Mouse (Mus musculus): ENCODE results near the gene Gpr156. TPM values are rescaled to one million over a fixed set of nuclear protein-coding genes. Genes with fewer than 3 reads are reported as not detected.

Gene Gpr156
- total and polyA plus RNA-seq, 2 experiments from 2014 or later = 2.3 to 3.3 TPM

DNA sequence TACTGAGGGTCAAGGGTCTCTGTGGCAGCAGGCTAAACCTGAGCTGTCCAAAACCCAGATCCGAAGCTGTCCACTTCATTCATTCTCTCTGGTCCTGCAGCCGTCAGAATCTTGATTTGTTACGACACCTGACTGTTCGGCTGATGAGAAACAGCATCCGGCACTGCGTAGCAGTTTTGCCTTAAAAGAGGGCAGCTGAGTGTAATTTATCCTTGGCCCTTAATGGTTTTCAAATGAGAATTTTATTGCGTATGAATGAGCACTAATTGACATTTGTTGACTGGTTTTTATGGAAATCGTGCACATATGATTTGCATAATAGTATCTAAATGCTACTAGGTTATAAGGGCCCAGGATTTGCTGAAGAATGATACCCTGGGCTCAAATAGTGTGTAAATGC, 21.0 kb downstream of the Gpr156 start:
- WGBS = 41% methylated on average over 8 of the region's 8 CpGs
- no peaks in the 10 kb centered on the region for H3K36me3 ChIP-seq (ENCODE audit: insufficient read depth)
- H3K4me1 ChIP-seq (ENCODE audit: insufficient read depth) = peaks cover 5% of the 10 kb centered on the region
- no peak overlapping the region for H3K4me2 ChIP-seq (ENCODE audit: low read depth)
- no peaks in the 10 kb centered on the region for H3K9me3 ChIP-seq (ENCODE audit: low read length)
- H3K9ac ChIP-seq = no peak overlapping the region
- TF ChIP-seq CTCF (IDR thresholded peaks at IDR 0.05; ENCODE audit: low read depth) = no peak
- no peaks in the 10 kb centered on the region for H3K27me3 ChIP-seq (ENCODE audit: insufficient read depth, low read length)
- H3K4me3 ChIP-seq (ENCODE audit: low read depth, low read length) = no peak overlapping the region
- ATAC-seq (no peak), DNase-seq (no peak)
- H3K27ac ChIP-seq (ENCODE audit: low read depth, low read length) = no peak overlapping the region

DNA sequence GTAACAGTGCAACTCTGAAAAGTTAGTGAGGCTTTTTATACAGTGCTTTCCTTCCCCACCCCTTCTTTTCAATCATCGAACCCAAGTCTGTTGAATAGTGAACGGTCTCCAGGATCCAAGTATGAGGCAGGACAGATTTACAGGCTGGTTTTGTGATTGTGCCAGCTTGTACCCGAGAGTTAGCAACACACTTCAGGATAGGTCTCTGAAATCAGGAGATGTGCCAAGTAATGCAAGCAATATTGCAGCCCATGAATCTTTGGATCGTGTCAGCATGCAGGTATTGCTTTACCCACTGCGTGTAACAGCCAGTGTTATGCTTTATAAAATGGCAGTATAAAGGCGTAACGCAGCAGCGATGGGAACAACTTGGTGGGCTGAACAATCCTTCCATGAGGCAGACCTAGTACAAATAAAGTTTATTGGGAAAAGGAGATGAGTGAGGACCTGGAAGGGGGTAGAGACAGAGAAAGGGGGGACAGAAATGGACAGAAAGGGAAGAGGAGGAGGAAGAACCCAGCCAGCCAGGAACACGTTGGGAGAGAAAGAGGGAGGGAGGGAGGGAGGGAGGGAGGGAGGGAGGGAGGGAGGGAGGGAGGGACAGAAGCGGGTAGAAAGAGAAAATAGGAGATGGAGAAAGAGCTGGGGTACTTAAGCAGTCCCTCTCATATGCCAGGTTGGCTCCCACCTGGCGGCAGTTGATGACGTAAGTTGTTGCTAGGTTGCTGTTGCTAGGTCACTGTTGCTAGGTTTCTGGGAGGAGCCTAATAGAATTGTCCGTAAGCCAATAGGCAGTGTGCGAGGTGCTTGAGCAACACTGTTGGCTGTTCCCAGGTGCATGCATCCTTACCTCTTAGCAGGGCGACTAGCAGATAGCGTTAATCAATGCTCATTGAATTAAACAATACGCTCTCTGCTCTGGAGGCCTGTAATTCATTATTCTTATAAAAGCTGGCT, 22.1 kb downstream of the Gpr156 start:
- H3K27me3 ChIP-seq (ENCODE audit: insufficient read depth, low read length) = no peaks in the 10 kb centered on the region
- H3K27ac ChIP-seq (ENCODE audit: low read depth, low read length) = peak overlapping the region; percentile 80
- peaks cover 9% of the 10 kb centered on the region for H3K4me1 ChIP-seq (ENCODE audit: insufficient read depth)
- H3K4me3 ChIP-seq (ENCODE audit: low read depth, low read length) = peak overlapping the region; percentile 17; the same call in 1 of the 2 replicates
- peak overlapping the region; percentile 44 for H3K9ac ChIP-seq
- WGBS = 26% methylated on average over 16 of the region's 17 CpGs
- no peaks in the 10 kb centered on the region for H3K36me3 ChIP-seq (ENCODE audit: insufficient read depth)
- ATAC-seq = peak; percentile 99
- no peaks in the 10 kb centered on the region for H3K9me3 ChIP-seq (ENCODE audit: low read length)
- no peak for TF ChIP-seq CTCF (IDR thresholded peaks at IDR 0.05; ENCODE audit: low read depth)
- peak; percentile 95 for DNase-seq
- H3K4me2 ChIP-seq (ENCODE audit: low read depth) = peak overlapping the region; percentile 40

DNA sequence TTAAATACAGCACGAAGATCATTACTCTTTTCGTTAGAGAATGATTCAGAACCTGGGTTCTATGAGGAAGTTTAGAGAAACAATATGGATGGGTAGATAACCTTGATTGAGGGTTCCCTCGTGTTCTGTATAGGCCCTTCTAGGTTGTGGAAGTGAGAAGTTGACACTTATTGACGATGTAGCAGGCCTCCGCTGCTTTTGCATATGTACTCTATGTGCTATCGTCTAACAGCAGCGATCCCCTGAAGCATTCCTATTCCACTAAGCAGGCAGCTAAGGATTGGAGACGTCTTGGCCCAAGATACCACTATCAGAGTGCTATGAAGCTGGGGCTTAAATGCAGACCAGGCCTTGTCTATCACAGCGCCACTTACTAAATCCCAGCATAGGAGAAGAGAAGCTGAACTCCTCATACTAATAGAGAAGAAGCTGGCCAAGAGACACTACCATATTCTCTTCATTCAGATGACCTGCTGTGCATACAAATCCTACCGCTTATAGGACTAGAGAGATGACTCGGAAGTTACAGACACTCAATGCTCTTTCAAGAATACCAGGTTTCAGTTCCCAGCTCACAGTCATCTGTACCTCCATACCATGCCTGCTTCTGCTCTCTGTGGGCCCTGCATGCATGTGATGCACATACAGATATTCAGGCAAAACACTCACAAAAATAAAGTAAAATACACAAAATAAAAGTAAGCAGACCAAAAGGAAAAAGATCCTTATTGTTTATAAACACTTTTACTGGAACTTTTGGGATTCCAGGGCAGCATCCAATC, 23.0 kb downstream of the Gpr156 start:
- Histone ChIP-seq H3K9me3 (ENCODE audit: low read length) (no peaks in the 10 kb centered on the region), H3K27me3 (ENCODE audit: insufficient read depth, low read length) (no peaks in the 10 kb centered on the region), H3K4me2 (ENCODE audit: low read depth) (peak overlapping the region; percentile 40), H3K4me1 (ENCODE audit: insufficient read depth) (peaks cover 15% of the 10 kb centered on the region), H3K9ac (no peak overlapping the region), H3K27ac (ENCODE audit: low read depth, low read length) (peak overlapping the region; percentile 80), H3K36me3 (ENCODE audit: insufficient read depth) (no peaks in the 10 kb centered on the region), H3K4me3 (ENCODE audit: low read depth, low read length) (no peak overlapping the region)
- TF ChIP-seq CTCF (IDR thresholded peaks at IDR 0.05; ENCODE audit: low read depth) = no peak
- no peak for DNase-seq
- WGBS = 46% methylated on average over 11 of the region's 11 CpGs
- peak; percentile 52 for ATAC-seq

DNA sequence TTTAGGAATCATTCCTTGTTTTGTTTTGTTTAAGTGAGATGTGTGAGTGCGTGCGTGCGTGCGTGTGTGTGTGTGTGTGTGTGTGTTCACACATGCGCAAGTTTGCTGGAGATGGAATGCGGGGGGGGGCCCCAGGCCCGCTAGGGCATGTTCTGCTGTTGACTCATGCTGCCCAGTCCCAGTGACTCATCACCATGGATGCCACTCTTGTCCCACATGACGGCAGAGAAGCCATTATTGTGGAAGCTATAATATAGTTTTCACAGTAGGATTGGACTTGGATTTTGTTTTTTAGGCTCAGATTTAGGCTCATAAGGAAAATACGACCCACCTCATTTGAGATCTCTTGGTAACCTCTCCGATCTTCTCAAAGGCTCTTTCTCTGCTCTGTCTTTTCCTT, 24.0 kb downstream of the Gpr156 start:
- H3K27me3 ChIP-seq (ENCODE audit: insufficient read depth, low read length) = no peaks in the 10 kb centered on the region
- TF ChIP-seq CTCF (IDR thresholded peaks at IDR 0.05; ENCODE audit: low read depth) = no peak

DNA sequence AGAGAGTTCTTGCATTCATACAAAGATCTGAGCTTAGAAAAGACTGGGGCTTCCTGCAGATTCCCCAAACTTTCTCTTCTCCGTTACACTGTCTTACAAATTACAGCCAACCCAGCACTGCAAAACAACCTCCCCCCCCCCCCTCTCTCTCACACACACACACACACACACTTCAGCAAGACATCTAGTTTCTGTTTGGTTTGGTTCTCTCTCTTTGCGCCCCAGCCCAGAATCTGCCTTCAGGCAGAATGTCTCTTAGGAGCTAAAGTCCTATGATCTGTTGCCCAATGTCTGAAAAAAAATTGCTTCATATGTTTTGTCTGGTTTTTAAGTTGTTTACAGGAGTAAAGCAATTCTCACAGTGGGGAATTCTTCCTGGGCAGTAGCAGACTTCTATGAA, 27.4 kb downstream of the Gpr156 start:
- Histone ChIP-seq H3K4me2 (ENCODE audit: low read depth) (no peak overlapping the region), H3K27ac (ENCODE audit: low read depth, low read length) (no peak overlapping the region; the same call in 1 of the 2 replicates), H3K9ac (no peak overlapping the region), H3K4me1 (ENCODE audit: insufficient read depth) (0 out of 2 replicates have a peak, but pooled peaks cover 17% of the 10 kb centered on the region), H3K36me3 (ENCODE audit: insufficient read depth) (no peaks in the 10 kb centered on the region), H3K4me3 (ENCODE audit: low read depth, low read length) (no peak overlapping the region), H3K9me3 (ENCODE audit: low read length) (no peaks in the 10 kb centered on the region), H3K27me3 (ENCODE audit: insufficient read depth, low read length) (no peaks in the 10 kb centered on the region)
- TF ChIP-seq CTCF (IDR thresholded peaks at IDR 0.05; ENCODE audit: low read depth) = no peak
- WGBS = 43% methylated on average over 2 of the region's 2 CpGs
- DNase-seq (peak; percentile 11), ATAC-seq (no peak)

More for the DNA sequence above, 24.0 kb downstream of the Gpr156 start:
- H3K4me2 ChIP-seq (ENCODE audit: low read depth) = no peak overlapping the region
- no peak overlapping the region for H3K27ac ChIP-seq (ENCODE audit: low read depth, low read length)
- no peaks in the 10 kb centered on the region for H3K36me3 ChIP-seq (ENCODE audit: insufficient read depth)
- H3K4me1 ChIP-seq (ENCODE audit: insufficient read depth) = peaks cover 22% of the 10 kb centered on the region
- H3K9me3 ChIP-seq (ENCODE audit: low read length) = no peaks in the 10 kb centered on the region
- DNase-seq = no peak
- H3K4me3 ChIP-seq (ENCODE audit: low read depth, low read length) = no peak overlapping the region
- H3K9ac ChIP-seq = no peak overlapping the region
- WGBS = 91% methylated on average over 10 of the region's 10 CpGs
- no peak for ATAC-seq

DNA sequence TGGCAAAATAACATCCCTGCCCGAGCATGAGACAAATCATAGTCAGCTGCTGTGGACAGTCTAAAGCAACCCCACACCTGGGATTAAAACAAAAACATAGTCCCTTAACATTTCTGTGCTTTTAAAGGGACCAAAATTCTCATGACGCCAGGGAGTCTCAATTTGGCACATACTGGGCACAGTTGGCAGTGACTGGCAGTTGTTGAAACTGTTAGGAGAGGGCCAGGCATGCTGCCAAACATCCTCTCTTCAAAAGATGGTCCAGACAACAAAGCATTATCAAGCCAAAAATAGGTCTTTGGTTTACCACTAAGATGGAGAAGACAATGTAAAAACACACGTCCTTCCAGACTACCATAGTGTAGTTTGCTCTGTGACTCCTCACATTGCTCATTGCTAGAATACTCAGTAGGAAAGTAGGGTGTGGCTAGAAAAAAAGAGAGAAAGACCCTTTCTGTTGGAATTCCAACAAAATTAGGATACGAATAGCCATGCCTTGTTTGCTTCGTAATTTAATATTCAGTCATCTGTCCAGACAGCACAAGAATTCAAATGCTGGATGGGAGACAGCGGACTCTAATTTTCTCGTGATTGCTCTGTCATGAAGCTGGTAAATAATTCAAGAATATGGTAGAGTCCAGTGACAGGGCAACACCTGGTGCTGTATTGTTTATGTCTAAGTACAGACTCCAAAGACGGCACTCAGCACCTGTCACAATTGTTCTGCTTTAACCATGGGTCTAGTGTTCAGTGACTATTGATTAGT, 28.9 kb downstream of the Gpr156 start:
- WGBS = 23% methylated on average over 8 of the region's 8 CpGs
- H3K9ac ChIP-seq = no peak overlapping the region
- H3K36me3 ChIP-seq (ENCODE audit: insufficient read depth) = no peaks in the 10 kb centered on the region
- ATAC-seq = peak; percentile 63
- H3K4me2 ChIP-seq (ENCODE audit: low read depth) = no peak overlapping the region
- no peak overlapping the region for H3K4me3 ChIP-seq (ENCODE audit: low read depth, low read length)
- TF ChIP-seq CTCF (IDR thresholded peaks at IDR 0.05; ENCODE audit: low read depth) = no peak
- H3K27me3 ChIP-seq (ENCODE audit: insufficient read depth, low read length) = no peaks in the 10 kb centered on the region
- 0 out of 2 replicates have a peak, but pooled peaks cover 17% of the 10 kb centered on the region for H3K4me1 ChIP-seq (ENCODE audit: insufficient read depth)
- DNase-seq = peak; percentile 78
- no peaks in the 10 kb centered on the region for H3K9me3 ChIP-seq (ENCODE audit: low read length)
- peak overlapping the region; percentile 4; the same call in 1 of the 2 replicates for H3K27ac ChIP-seq (ENCODE audit: low read depth, low read length)
